Mouse (Mus musculus): ENCODE measurements at regions not wholly inside any gene's neighbourhood (a gene's known extent, or its start where the extent isn't known, plus 50 kb on each side); places are given as distances from the start of the nearest gene placed in this dataset.

GRCm38 (mm10) chr17:74954988-74955387 lies 50.4 kb upstream of the Ltbp1 start:
- Histone ChIP-seq H3K4me3 (no peak overlapping the region), H3K27ac (no peak overlapping the region)
- DNase-seq (ENCODE audit: low spot score in 2 of 2): no peak
- TF ChIP-seq CTCF (conservative IDR thresholded peaks at IDR 0.05): no peak
